Mouse (Mus musculus) CD4-positive, CD25-positive, alpha-beta regulatory T cell, adult 4 months (primary cell): Measurements from ENCODE around the gene Gm5089. TPM values are rescaled to one million over a fixed set of nuclear protein-coding genes. Genes with fewer than 3 reads are reported as not detected.
"Not testable (repeated sequence)": the region's sequence is repeated elsewhere in the genome, so short reads cannot be mapped to it uniquely, and the experiment has no call there.

Source experiments
- ATAC-seq: one replicate; pipeline ENCODE4 v1.8.0; 2017
- polyA plus RNA-seq, 2 experiments: library from polyadenylated mRNA; unstranded; fragments of 100-300 nt; shearing (Covaris generic); gene quantifications; one replicate each; pipeline ENCODE4 v1.2.1; 2017

Gm5089 gene
- polyA plus RNA-seq, 2 experiments from 2014 or later: not detected

- ATAC-seq: no peak
Observed at GRCm38 (mm10) chr14:122463080-122463691, 12.3 kb upstream of the Gm5089 start.

- ATAC-seq: no peak
Observed at GRCm38 (mm10) chr14:122462689-122463079, 11.8 kb upstream of the Gm5089 start.

GRCm38 (mm10) chr14:122461966-122462365 lies 11.1 kb upstream of the Gm5089 start:
- ATAC-seq: no peak

- no peak for ATAC-seq
Observed at GRCm38 (mm10) chr14:122461500-122461899, 10.6 kb upstream of the Gm5089 start.

- no peak for ATAC-seq
Observed at GRCm38 (mm10) chr14:122460226-122460625, 9.3 kb upstream of the Gm5089 start.

- no peak for ATAC-seq
Observed at GRCm38 (mm10) chr14:122459776-122460175, 8.9 kb upstream of the Gm5089 start.

GRCm38 (mm10) chr14:122459332-122459731 lies 8.4 kb upstream of the Gm5089 start:
- ATAC-seq: not testable (repeated sequence)

GRCm38 (mm10) chr14:122455562-122455958 lies 4.6 kb upstream of the Gm5089 start:
- no peak for ATAC-seq

- no peak for ATAC-seq
Observed at GRCm38 (mm10) chr14:122454901-122455561, 4.1 kb upstream of the Gm5089 start.

- ATAC-seq: no peak
Observed at GRCm38 (mm10) chr14:122453996-122454738, 3.3 kb upstream of the Gm5089 start.

- no peak for ATAC-seq
Observed at GRCm38 (mm10) chr14:122453388-122453995, 2.6 kb upstream of the Gm5089 start.

- no peak for ATAC-seq
Observed at GRCm38 (mm10) chr14:122452701-122453387, 1.9 kb upstream of the Gm5089 start.

GRCm38 (mm10) chr14:122451551-122452145 lies 733 bp upstream of the Gm5089 start:
- ATAC-seq: no peak

- ATAC-seq: no peak
Observed at GRCm38 (mm10) chr14:122449601-122450495, 1.1 kb downstream of the Gm5089 start.

- no peak for ATAC-seq
Observed at GRCm38 (mm10) chr14:122436850-122437249, 14.1 kb downstream of the Gm5089 start.

GRCm38 (mm10) chr14:122434039-122434438 lies 16.9 kb downstream of the Gm5089 start:
- ATAC-seq: no peak

GRCm38 (mm10) chr14:122432558-122432957 lies 18.4 kb downstream of the Gm5089 start:
- ATAC-seq: no peak

- no peak for ATAC-seq
Observed at GRCm38 (mm10) chr14:122427654-122428053, 23.3 kb downstream of the Gm5089 start.

GRCm38 (mm10) chr14:122427204-122427560 lies 23.7 kb downstream of the Gm5089 start:
- ATAC-seq: no peak

- no peak for ATAC-seq
Observed at GRCm38 (mm10) chr14:122426529-122427203, 24.2 kb downstream of the Gm5089 start.

GRCm38 (mm10) chr14:122424441-122424840 lies 26.5 kb downstream of the Gm5089 start:
- ATAC-seq: no peak
